Mouse (Mus musculus): Measurements from ENCODE around the gene Zer1. TPM values are rescaled to one million over a fixed set of nuclear protein-coding genes. Genes with fewer than 3 reads are reported as not detected.
"Not testable (repeated sequence)": the region's sequence is repeated elsewhere in the genome, so short reads cannot be mapped to it uniquely, and the experiment has no call there.

Zer1 gene
- polyA plus RNA-seq, 1 experiment from 2014 or later = 5.1 TPM

- Histone ChIP-seq H3K27me3 (ENCODE audit: control insufficient read depth, insufficient read depth, low read length) (no peaks in the 10 kb centered on the region), H3K4me2 (ENCODE audit: low read depth, low read length) (no peak overlapping the region), H3K4me3 (replicated peaks; ENCODE audit: low read length) (no peak overlapping the region), H3K9ac (ENCODE audit: low read length) (no peak overlapping the region), H3K27ac (ENCODE audit: low read length) (no peak overlapping the region), H3K36me3 (ENCODE audit: control insufficient read depth, insufficient read depth, low read length) (peaks cover 5% of the 10 kb centered on the region), H3K4me1 (ENCODE audit: control insufficient read depth, insufficient read depth, low read length) (no peaks in the 10 kb centered on the region), H3K9me3 (replicated peaks; ENCODE audit: control insufficient read depth, low read length) (no peaks in the 10 kb centered on the region)
- no peak for ATAC-seq (ENCODE audit: insufficient read depth, low FRiP score)
- 77% methylated on average over 8 of the region's 8 CpGs for WGBS
Measured at GRCm38 (mm10) chr2:30152616-30153015, 28.2 kb upstream of the Zer1 start.

- ATAC-seq (ENCODE audit: insufficient read depth, low FRiP score) = no peak
- Histone ChIP-seq H3K4me1 (ENCODE audit: control insufficient read depth, insufficient read depth, low read length) (no peaks in the 10 kb centered on the region), H3K27ac (ENCODE audit: low read length) (no peak overlapping the region), H3K4me2 (ENCODE audit: low read depth, low read length) (no peak overlapping the region), H3K4me3 (replicated peaks; ENCODE audit: low read length) (no peak overlapping the region), H3K36me3 (ENCODE audit: control insufficient read depth, insufficient read depth, low read length) (peaks cover 5% of the 10 kb centered on the region), H3K9ac (ENCODE audit: low read length) (no peak overlapping the region), H3K27me3 (ENCODE audit: control insufficient read depth, insufficient read depth, low read length) (no peaks in the 10 kb centered on the region), H3K9me3 (replicated peaks; ENCODE audit: control insufficient read depth, low read length) (no peaks in the 10 kb centered on the region)
- WGBS = 78% methylated on average over 11 of the region's 11 CpGs
Measured at GRCm38 (mm10) chr2:30151840-30152239, 27.5 kb upstream of the Zer1 start.

GRCm38 (mm10) chr2:30147466-30147865 lies 23.1 kb upstream of the Zer1 start:
- H3K9me3 ChIP-seq (replicated peaks; ENCODE audit: control insufficient read depth, low read length) = no peaks in the 10 kb centered on the region
- WGBS = 82% methylated on average over 4 of the region's 4 CpGs
- no peaks in the 10 kb centered on the region for H3K27me3 ChIP-seq (ENCODE audit: control insufficient read depth, insufficient read depth, low read length)
- no peak overlapping the region for H3K27ac ChIP-seq (ENCODE audit: low read length)
- no peak overlapping the region for H3K9ac ChIP-seq (ENCODE audit: low read length)
- no peak overlapping the region for H3K4me2 ChIP-seq (ENCODE audit: low read depth, low read length)
- ATAC-seq (ENCODE audit: insufficient read depth, low FRiP score) = no peak
- peaks cover 5% of the 10 kb centered on the region for H3K36me3 ChIP-seq (ENCODE audit: control insufficient read depth, insufficient read depth, low read length)
- no peaks in the 10 kb centered on the region for H3K4me1 ChIP-seq (ENCODE audit: control insufficient read depth, insufficient read depth, low read length)
- H3K4me3 ChIP-seq (replicated peaks; ENCODE audit: low read length) = no peak overlapping the region

- Histone ChIP-seq H3K4me1 (ENCODE audit: control insufficient read depth, insufficient read depth, low read length) (no peaks in the 10 kb centered on the region), H3K4me2 (ENCODE audit: low read depth, low read length) (no peak overlapping the region), H3K4me3 (replicated peaks; ENCODE audit: low read length) (no peak overlapping the region), H3K9ac (ENCODE audit: low read length) (no peak overlapping the region), H3K36me3 (ENCODE audit: control insufficient read depth, insufficient read depth, low read length) (0 out of 2 replicates have a peak, but pooled peaks cover 7% of the 10 kb centered on the region), H3K9me3 (replicated peaks; ENCODE audit: control insufficient read depth, low read length) (no peaks in the 10 kb centered on the region), H3K27me3 (ENCODE audit: control insufficient read depth, insufficient read depth, low read length) (no peaks in the 10 kb centered on the region), H3K27ac (ENCODE audit: low read length) (no peak overlapping the region)
- 94% methylated on average over 4 of the region's 4 CpGs for WGBS
- no peak for ATAC-seq (ENCODE audit: insufficient read depth, low FRiP score)
Measured at GRCm38 (mm10) chr2:30144436-30144835, 20.1 kb upstream of the Zer1 start.

GRCm38 (mm10) chr2:30140021-30140420 lies 15.6 kb upstream of the Zer1 start:
- not testable (repeated sequence) for H3K9ac ChIP-seq (ENCODE audit: low read length)

GRCm38 (mm10) chr2:30136458-30136857 lies 12.1 kb upstream of the Zer1 start:
- ATAC-seq (ENCODE audit: insufficient read depth, low FRiP score) = no peak
- no peak overlapping the region for H3K4me3 ChIP-seq (replicated peaks; ENCODE audit: low read length)
- no peaks in the 10 kb centered on the region for H3K27me3 ChIP-seq (ENCODE audit: control insufficient read depth, insufficient read depth, low read length)
- H3K9me3 ChIP-seq (replicated peaks; ENCODE audit: control insufficient read depth, low read length) = no peaks in the 10 kb centered on the region
- H3K27ac ChIP-seq (ENCODE audit: low read length) = no peak overlapping the region
- H3K9ac ChIP-seq (ENCODE audit: low read length) = no peak overlapping the region
- 72% methylated on average over 10 of the region's 10 CpGs for WGBS
- H3K4me2 ChIP-seq (ENCODE audit: low read depth, low read length) = no peak overlapping the region
- 0 out of 2 replicates have a peak, but pooled peaks cover 3% of the 10 kb centered on the region for H3K36me3 ChIP-seq (ENCODE audit: control insufficient read depth, insufficient read depth, low read length)
- peaks cover 21% of the 10 kb centered on the region for H3K4me1 ChIP-seq (ENCODE audit: control insufficient read depth, insufficient read depth, low read length)

More at GRCm38 (mm10) chr2:30140021-30140420, 15.6 kb upstream of the Zer1 start:
- H3K4me3 ChIP-seq (replicated peaks; ENCODE audit: low read length); H3K4me1 ChIP-seq (ENCODE audit: control insufficient read depth, insufficient read depth, low read length); H3K27ac ChIP-seq (ENCODE audit: low read length); H3K27me3 ChIP-seq (ENCODE audit: control insufficient read depth, insufficient read depth, low read length); ATAC-seq (ENCODE audit: insufficient read depth, low FRiP score); H3K36me3 ChIP-seq (ENCODE audit: control insufficient read depth, insufficient read depth, low read length); H3K4me2 ChIP-seq (ENCODE audit: low read depth, low read length); H3K9me3 ChIP-seq (replicated peaks; ENCODE audit: control insufficient read depth, low read length): not testable (repeated sequence)
- 96% methylated on average over 4 of the region's 4 CpGs for WGBS

GRCm38 (mm10) chr2:30134928-30135620 lies 10.7 kb upstream of the Zer1 start:
- Histone ChIP-seq H3K9me3 (replicated peaks; ENCODE audit: control insufficient read depth, low read length) (no peaks in the 10 kb centered on the region), H3K9ac (ENCODE audit: low read length) (peak overlapping the region; percentile 88), H3K4me1 (ENCODE audit: control insufficient read depth, insufficient read depth, low read length) (peaks cover 21% of the 10 kb centered on the region), H3K27me3 (ENCODE audit: control insufficient read depth, insufficient read depth, low read length) (no peaks in the 10 kb centered on the region), H3K36me3 (ENCODE audit: control insufficient read depth, insufficient read depth, low read length) (no peaks in the 10 kb centered on the region), H3K27ac (ENCODE audit: low read length) (peak overlapping the region; percentile 90; the same call in 1 of the 2 replicates), H3K4me2 (ENCODE audit: low read depth, low read length) (peak overlapping the region; percentile 76), H3K4me3 (replicated peaks; ENCODE audit: low read length) (peak overlapping the region; percentile 90)
- WGBS = 62% methylated on average over 10 of the region's 10 CpGs
- ATAC-seq (ENCODE audit: insufficient read depth, low FRiP score) = no peak

- peak overlapping the region; percentile 76 for H3K4me2 ChIP-seq (ENCODE audit: low read depth, low read length)
- H3K4me1 ChIP-seq (ENCODE audit: control insufficient read depth, insufficient read depth, low read length) = peaks cover 21% of the 10 kb centered on the region
- H3K36me3 ChIP-seq (ENCODE audit: control insufficient read depth, insufficient read depth, low read length) = no peaks in the 10 kb centered on the region
- no peaks in the 10 kb centered on the region for H3K9me3 ChIP-seq (replicated peaks; ENCODE audit: control insufficient read depth, low read length)
- no peak for ATAC-seq (ENCODE audit: insufficient read depth, low FRiP score)
- H3K27me3 ChIP-seq (ENCODE audit: control insufficient read depth, insufficient read depth, low read length) = no peaks in the 10 kb centered on the region
- peak overlapping the region; percentile 88 for H3K9ac ChIP-seq (ENCODE audit: low read length)
- H3K4me3 ChIP-seq (replicated peaks; ENCODE audit: low read length) = peak overlapping the region; percentile 90
- H3K27ac ChIP-seq (ENCODE audit: low read length) = peak overlapping the region; percentile 90
- WGBS = 20% methylated on average over 6 of the region's 6 CpGs
Measured at GRCm38 (mm10) chr2:30134378-30134711, 10.0 kb upstream of the Zer1 start.

GRCm38 (mm10) chr2:30133613-30134377 lies 9.4 kb upstream of the Zer1 start, which contains the start of gene Tbc1d13:
Gene Tbc1d13, plus strand, starts transcription at chr2:30133746.
- no peaks in the 10 kb centered on the region for H3K9me3 ChIP-seq (replicated peaks; ENCODE audit: control insufficient read depth, low read length)
- H3K9ac ChIP-seq (ENCODE audit: low read length) = peak within 1 kb of the TSS; percentile 88
- H3K4me1 ChIP-seq (ENCODE audit: control insufficient read depth, insufficient read depth, low read length) = peaks cover 21% of the 10 kb centered on the region
- WGBS = under 1% methylated on average over 46 of the region's 46 CpGs
- no peaks in the 10 kb centered on the region for H3K27me3 ChIP-seq (ENCODE audit: control insufficient read depth, insufficient read depth, low read length)
- peak; percentile 96 for ATAC-seq (ENCODE audit: insufficient read depth, low FRiP score)
- H3K27ac ChIP-seq (ENCODE audit: low read length) = peak within 1 kb of the TSS; percentile 90
- peak within 1 kb of the TSS; percentile 76 for H3K4me2 ChIP-seq (ENCODE audit: low read depth, low read length)
- H3K36me3 ChIP-seq (ENCODE audit: control insufficient read depth, insufficient read depth, low read length) = no peaks in the 10 kb centered on the region
- H3K4me3 ChIP-seq (replicated peaks; ENCODE audit: low read length) = peak within 1 kb of the TSS; percentile 90

Measured in stomach, embryonic 16.5 days (tissue).